Mouse (Mus musculus): Measurements from ENCODE around the gene Tbcc.

Tbcc gene

GRCm38 (mm10) chr17:46903876-46904490 lies 13.5 kb downstream of the Tbcc start:
- peak; percentile 59 for DNase-seq (ENCODE audit: low read depth, low spot score)

GRCm38 (mm10) chr17:46910186-46910585 lies 19.7 kb downstream of the Tbcc start, which contains the start of gene Prph2:
Prph2 (plus strand) TSS chr17:46910459.
- DNase-seq (ENCODE audit: low read depth, low spot score) = no peak

- DNase-seq (ENCODE audit: low read depth, low spot score) = no peak
These were observed 21.8 kb downstream of the Tbcc start for GRCm38 (mm10) chr17:46912331-46912730.

GRCm38 (mm10) chr17:46915129-46915528 lies 24.6 kb downstream of the Tbcc start:
- no peak for DNase-seq (ENCODE audit: low read depth, low spot score)

GRCm38 (mm10) chr17:46918951-46919350 lies 28.5 kb downstream of the Tbcc start:
- DNase-seq (ENCODE audit: low read depth, low spot score) = no peak

GRCm38 (mm10) chr17:46920855-46921254 lies 30.4 kb downstream of the Tbcc start:
- no peak for DNase-seq (ENCODE audit: low read depth, low spot score)

- DNase-seq (ENCODE audit: low read depth, low spot score) = no peak
These were observed 35.7 kb downstream of the Tbcc start for GRCm38 (mm10) chr17:46926192-46926591.

- DNase-seq (ENCODE audit: low read depth, low spot score) = no peak
These were observed 36.5 kb downstream of the Tbcc start for GRCm38 (mm10) chr17:46926941-46927340.

GRCm38 (mm10) chr17:46927781-46928180 lies 37.3 kb downstream of the Tbcc start:
- no peak for DNase-seq (ENCODE audit: low read depth, low spot score)

GRCm38 (mm10) chr17:46929277-46929676 lies 38.8 kb downstream of the Tbcc start:
- DNase-seq (ENCODE audit: low read depth, low spot score) = no peak

- DNase-seq (ENCODE audit: low read depth, low spot score) = no peak
These were observed 39.4 kb downstream of the Tbcc start for GRCm38 (mm10) chr17:46929897-46930296.

GRCm38 (mm10) chr17:46932961-46933360 lies 42.5 kb downstream of the Tbcc start:
- DNase-seq (ENCODE audit: low read depth, low spot score) = no peak

GRCm38 (mm10) chr17:46933557-46934348 lies 43.3 kb downstream of the Tbcc start:
- DNase-seq (ENCODE audit: low read depth, low spot score) = peak; percentile 26

- DNase-seq (ENCODE audit: low read depth, low spot score) = no peak
These were observed 50.0 kb downstream of the Tbcc start for GRCm38 (mm10) chr17:46940461-46940860.

Data from skeletal muscle tissue, adult 2 months (tissue).